ENCODE assay signal across 27 mouse cellular contexts in genomic region chr19:5651502-5652274, GRCm38 (mm10). TPM values are rescaled to one million over a fixed set of nuclear protein-coding genes. Genes with fewer than 3 reads are reported as not detected.
DNase-seq lines count a peak whose midpoint lies in the region; ATAC-seq and TF ChIP-seq lines count a peak whose summit lies in the region.
"Had no signal": no experiment of that assay in that cellular context is flagged by ENCODE, and none has a peak within 500 bp of the region (broad histone marks: within the 10 kb centered on the region; RNA-seq: fewer than 3 reads in every experiment).

No protein-coding gene starts in this region.

- peaks cover 54% of the 10 kb centered on the region for H3K4me1 ChIP-seq in hindbrain, embryonic 10.5 days (replicated peaks)
- H3K4me1 ChIP-seq in hindbrain, embryonic 16.5 days (ENCODE audit: control insufficient read depth, insufficient read depth, low read depth, low read length), result peaks cover 22% of the 10 kb centered on the region
- peaks cover 82% of the 10 kb centered on the region for H3K4me1 ChIP-seq in E14TG2a.4 (replicated peaks; ENCODE audit: low read depth, low read length)
- H3K4me1 ChIP-seq in liver, embryonic 13.5 days (replicated peaks), result peaks cover 61% of the 10 kb centered on the region

- no peak overlapping the region for H3K4me2 ChIP-seq in hindbrain, embryonic 16.5 days (ENCODE audit: low read length)
- no peak overlapping the region for H3K4me2 ChIP-seq in liver, embryonic 13.5 days
- H3K4me2 ChIP-seq: embryonic facial prominence, embryonic 15.5 days; forebrain, embryonic 12.5 days; hindbrain, embryonic 12.5 days; midbrain, embryonic 11.5 days; neural tube, embryonic 12.5 days had no signal

- intact Hi-C loops in left cerebral cortex, adult 2 months (cut with DNase I), result no loop called here

- no peak overlapping the region for H3K4me3 ChIP-seq in hindbrain, embryonic 10.5 days
- H3K4me3 ChIP-seq in hindbrain, embryonic 16.5 days (ENCODE audit: low read length), result no peak overlapping the region
- H3K4me3 ChIP-seq in E14TG2a.4 (replicated peaks; ENCODE audit: low read length), result peak overlapping the region; percentile 24; the same call in 1 of the 2 replicates
- no peak overlapping the region for H3K4me3 ChIP-seq in liver, embryonic 13.5 days (replicated peaks)
- H3K4me3 ChIP-seq in left cerebral cortex, adult 2 months, result no peak overlapping the region
- H3K4me3 ChIP-seq: embryonic facial prominence, embryonic 15.5 days; forebrain, embryonic 12.5 days; heart, adult 2 months; hindbrain, embryonic 12.5 days; myocyte; neural tube, embryonic 12.5 days had no signal

- H3K27me3 ChIP-seq in hindbrain, embryonic 10.5 days (ENCODE audit: insufficient read depth, poor library complexity, severe bottlenecking), result peaks cover 63% of the 10 kb centered on the region
- peaks cover 23% of the 10 kb centered on the region for H3K27me3 ChIP-seq in hindbrain, embryonic 16.5 days (replicated peaks; ENCODE audit: control insufficient read depth, insufficient read depth, low read length)
- peaks cover 31% of the 10 kb centered on the region for H3K27me3 ChIP-seq in E14TG2a.4 (ENCODE audit: insufficient read depth, low read length)
- no peaks in the 10 kb centered on the region for H3K27me3 ChIP-seq in liver, embryonic 13.5 days

- H3K27ac ChIP-seq in hindbrain, embryonic 10.5 days, result peak overlapping the region; percentile 0
- H3K27ac ChIP-seq in hindbrain, embryonic 16.5 days (ENCODE audit: low read depth, low read length), result no peak overlapping the region
- peak overlapping the region; percentile 34; the same call in 1 of the 2 replicates for H3K27ac ChIP-seq in liver, embryonic 13.5 days
- H3K27ac ChIP-seq in left cerebral cortex, adult 2 months, result no peak overlapping the region
- H3K27ac ChIP-seq: embryonic facial prominence, embryonic 15.5 days; forebrain, embryonic 12.5 days; heart, adult 2 months; hindbrain, embryonic 12.5 days; kidney, postnatal 0 days; neural tube, embryonic 12.5 days had no signal

- peaks cover 60% of the 10 kb centered on the region for H3K36me3 ChIP-seq in hindbrain, embryonic 10.5 days
- H3K36me3 ChIP-seq in hindbrain, embryonic 16.5 days (ENCODE audit: control insufficient read depth, insufficient read depth, low read length), result peaks cover 12% of the 10 kb centered on the region
- H3K36me3 ChIP-seq in E14TG2a.4 (ENCODE audit: insufficient read depth, low read length), result peaks cover 34% of the 10 kb centered on the region
- H3K36me3 ChIP-seq in liver, embryonic 13.5 days, result peaks cover 81% of the 10 kb centered on the region

- no peak for ATAC-seq in hindbrain, embryonic 16.5 days
- peak; percentile 48 for ATAC-seq in liver, embryonic 13.5 days (ENCODE audit: low read depth)
- ATAC-seq: CD4-positive, CD25-positive, alpha-beta regulatory T cell, adult 4 months; intestine, embryonic 16.5 days; midbrain, embryonic 16.5 days had no signal

- H3K9ac ChIP-seq in hindbrain, embryonic 16.5 days (ENCODE audit: low read depth, low read length), result no peak overlapping the region
- H3K9ac ChIP-seq in liver, embryonic 13.5 days, result peak overlapping the region; percentile 26; the same call in 1 of the 2 replicates
- H3K9ac ChIP-seq: embryonic facial prominence, embryonic 15.5 days; forebrain, embryonic 12.5 days; hindbrain, embryonic 12.5 days; neural tube, embryonic 12.5 days had no signal

- no peak for TF ChIP-seq CTCF in E14TG2a.4 (conservative IDR thresholded peaks at IDR 0.05; ENCODE audit: low read length)
- TF ChIP-seq CTCF in left cerebral cortex, adult 2 months (IDR thresholded peaks at IDR 0.05), result no peak

- DNase-seq in hindbrain, embryonic 10.5 days (ENCODE audit: low spot score), result no peak
- DNase-seq in ZHBTc4 (ENCODE audit: low read depth, low spot score), result peak; percentile 54
- no peak for DNase-seq in liver, embryonic 13.5 days
- DNase-seq in right cerebral cortex, postnatal 36 days (ENCODE audit: low spot score in 2 of 2), result no peak
- DNase-seq in left cerebral cortex, adult 2 months (ENCODE audit: extremely low spot score in 1 of 2, low spot score in 2 of 2), result no peak
- no peak for DNase-seq in ovary, postnatal 36 days (ENCODE audit: low spot score)
- DNase-seq: adrenal gland, postnatal 10 days; cerebellum, adult 11 months; cerebellum, adult 9-10 months; heart, adult 2 months; kidney, adult 8-10 months; kidney, postnatal 4 days; lung, adult 18-20 months; lung, postnatal 10 days; thymus, postnatal 4 days had no signal

- H3K9me3 ChIP-seq in hindbrain, embryonic 10.5 days, result no peaks in the 10 kb centered on the region
- H3K9me3 ChIP-seq in hindbrain, embryonic 16.5 days (ENCODE audit: control insufficient read depth, low read length), result no peaks in the 10 kb centered on the region
- no peaks in the 10 kb centered on the region for H3K9me3 ChIP-seq in E14TG2a.4 (ENCODE audit: low read length)
- no peaks in the 10 kb centered on the region for H3K9me3 ChIP-seq in liver, embryonic 13.5 days (replicated peaks)
- H3K9me3 ChIP-seq: embryonic facial prominence, embryonic 15.5 days; forebrain, embryonic 12.5 days; hindbrain, embryonic 12.5 days; neural tube, embryonic 12.5 days had no signal

- 53% methylated on average over 13 of the region's 13 CpGs for WGBS in hindbrain, embryonic 10.5 days
- 69% methylated on average over 13 of the region's 13 CpGs for WGBS in hindbrain, embryonic 16.5 days
- 66% methylated on average over 13 of the region's 13 CpGs for WGBS in liver, embryonic 13.5 days (ENCODE audit: insufficient replicate concordance)

RNA-seq across cellular contexts. Expression of gene Sipa1, which starts 11.8 kb away (rescaled TPM):
- 27.5 and 27.6 TPM in 2 replicates for polyA plus RNA-seq in hindbrain, embryonic 10.5 days (2016; fragmentation: Nextera tagmentation; extraction: Ambion mirVana)
- polyA plus RNA-seq in hindbrain, embryonic 16.5 days (2015; fragmentation: Nextera tagmentation; extraction: Ambion mirVana), result 14.3 and 19.1 TPM in 2 replicates
- polyA plus RNA-seq in liver, embryonic 13.5 days (2015; fragmentation: Nextera tagmentation; extraction: Ambion mirVana), result 23.3 and 24.6 TPM in 2 replicates
- total RNA-seq in left cerebral cortex, adult 2 months (2021), result 10 to 100 TPM; 18.2 to 19.0 TPM

RNA-seq across cellular contexts. Expression of gene Rela, which starts 14.4 kb away (rescaled TPM):
- polyA plus RNA-seq in hindbrain, embryonic 10.5 days (2016; fragmentation: Nextera tagmentation; extraction: Ambion mirVana), result 27.8 and 36.0 TPM in 2 replicates
- polyA plus RNA-seq in hindbrain, embryonic 16.5 days (2015; fragmentation: Nextera tagmentation; extraction: Ambion mirVana), result 35.7 and 38.7 TPM in 2 replicates
- polyA plus RNA-seq in liver, embryonic 13.5 days (2015; fragmentation: Nextera tagmentation; extraction: Ambion mirVana), result 24.5 and 28.8 TPM in 2 replicates
- 10 to 100 TPM; 23.4 to 25.4 TPM for total RNA-seq in left cerebral cortex, adult 2 months (2021)

RNA-seq across cellular contexts. Expression of gene Map3k11, which starts 36.9 kb away (rescaled TPM):
- polyA plus RNA-seq in hindbrain, embryonic 10.5 days (2016; fragmentation: Nextera tagmentation; extraction: Ambion mirVana), result 34.1 and 35.1 TPM in 2 replicates
- 9.2 and 13.2 TPM in 2 replicates for polyA plus RNA-seq in hindbrain, embryonic 16.5 days (2015; fragmentation: Nextera tagmentation; extraction: Ambion mirVana)
- polyA plus RNA-seq in liver, embryonic 13.5 days (2015; fragmentation: Nextera tagmentation; extraction: Ambion mirVana), result 13.8 and 15.9 TPM in 2 replicates
- total RNA-seq in left cerebral cortex, adult 2 months (2021), result 10 to 100 TPM; 16.2 to 17.0 TPM

RNA-seq across cellular contexts. Expression of gene Pcnx3, which starts 37.0 kb away (rescaled TPM):
- polyA plus RNA-seq in hindbrain, embryonic 10.5 days (2016; fragmentation: Nextera tagmentation; extraction: Ambion mirVana), result 27.3 and 30.8 TPM in 2 replicates
- polyA plus RNA-seq in hindbrain, embryonic 16.5 days (2015; fragmentation: Nextera tagmentation; extraction: Ambion mirVana), result 22.6 and 24.8 TPM in 2 replicates
- 9.1 and 10.1 TPM in 2 replicates for polyA plus RNA-seq in liver, embryonic 13.5 days (2015; fragmentation: Nextera tagmentation; extraction: Ambion mirVana)
- 10 to 100 TPM; 77.5 to 80.0 TPM for total RNA-seq in left cerebral cortex, adult 2 months (2021)

RNA-seq across cellular contexts. Expression of gene Kat5, which starts 41.7 kb away (rescaled TPM):
- 58.9 and 69.2 TPM in 2 replicates for polyA plus RNA-seq in hindbrain, embryonic 10.5 days (2016; fragmentation: Nextera tagmentation; extraction: Ambion mirVana)
- polyA plus RNA-seq in hindbrain, embryonic 16.5 days (2015; fragmentation: Nextera tagmentation; extraction: Ambion mirVana), result 63.3 and 70.6 TPM in 2 replicates
- polyA plus RNA-seq in liver, embryonic 13.5 days (2015; fragmentation: Nextera tagmentation; extraction: Ambion mirVana), result 21.7 and 23.8 TPM in 2 replicates
- 10 to 100 TPM; 94.3 to 99.2 TPM for total RNA-seq in left cerebral cortex, adult 2 months (2021)

Comparison
In these comparisons a context has a peak if more than half of its experiments do, and no peak if none do; other contexts are left out.
1. H3K27ac ChIP-seq: peak in hindbrain, embryonic 10.5 days (single experiment) and liver, embryonic 13.5 days (single experiment); none in hindbrain, embryonic 16.5 days (single experiment) and left cerebral cortex, adult 2 months (single experiment).